Comparison of ENCODE assay signal across 15 mouse cellular contexts in the genomic region with DNA sequence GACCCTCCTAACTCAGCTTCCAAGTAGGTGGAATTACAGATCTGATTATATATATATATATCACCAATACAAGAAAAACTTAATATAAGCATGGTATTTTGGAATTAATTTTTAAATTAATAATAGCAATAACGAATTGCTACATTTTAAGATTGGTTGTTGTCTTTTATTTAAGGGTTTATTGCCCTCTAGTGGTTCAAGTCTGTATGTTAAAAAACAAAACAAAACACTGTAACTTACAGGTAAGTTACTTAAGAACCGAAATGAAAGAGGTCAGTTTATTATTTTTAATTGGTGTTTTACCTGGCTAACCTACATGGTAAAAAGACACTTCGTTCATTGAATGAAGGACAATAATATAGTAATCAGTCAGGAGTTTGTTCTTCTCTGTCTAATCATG. TPM values are rescaled to one million over a fixed set of nuclear protein-coding genes. Genes with fewer than 3 reads are reported as not detected.
A peak's percentile ranks its signal among the peaks of the same experiment; 100 is the strongest.
DNase-seq lines count a peak whose midpoint lies in the region; ATAC-seq and TF ChIP-seq lines count a peak whose summit lies in the region.
"Had no signal": no experiment of that assay in that cellular context is flagged by ENCODE, and none has a peak within 500 bp of the region (broad histone marks: within the 10 kb centered on the region; RNA-seq: fewer than 3 reads in every experiment).

No protein-coding gene starts in this region.

- DNase-seq in gastrocnemius, adult 2 months: no peak
- DNase-seq in gastrocnemius, adult 18-20 months (ENCODE audit: low spot score): no peak
- DNase-seq in liver, postnatal 0 days: no peak
- DNase-seq in liver, embryonic 11.5 days (ENCODE audit: low spot score): no peak
- peak; percentile 59 for DNase-seq in MEL (ENCODE audit: low read depth, low spot score)
- peak; percentile 64 for DNase-seq in induced T-regulatory cell, adult 2 months (ENCODE audit: low read depth)
- DNase-seq in adrenal gland, postnatal 4 days (ENCODE audit: low spot score in 2 of 2): no peak
- DNase-seq in natural killer cell, adult 2 months (ENCODE audit: low spot score in 2 of 2): no peak
- DNase-seq: adrenal gland, postnatal 10 days; cerebellum, adult 11-12 months; heart, postnatal 10 days had no signal

- WGBS in liver, postnatal 0 days (ENCODE audit: insufficient replicate concordance): 71% methylated on average over 3 of the region's 3 CpGs
- 76% methylated on average over 3 of the region's 3 CpGs for WGBS in liver, embryonic 11.5 days

- peak; percentile 57 for TF ChIP-seq CTCF in gastrocnemius, adult 2 months (IDR thresholded peaks at IDR 0.05)
- TF ChIP-seq CTCF in liver, postnatal 0 days (IDR thresholded peaks at IDR 0.05; ENCODE audit: low read depth): peak; percentile 45
- TF ChIP-seq CTCF in MEL (IDR thresholded peaks at IDR 0.05 in 2 of 3, conservative IDR thresholded peaks at IDR 0.05 in 1 of 3; ENCODE audit: control insufficient read depth in 1 of 3, insufficient read depth in 1 of 3, low read depth in 2 of 3, low read length in 3 of 3, poor library complexity in 1 of 3, severe bottlenecking in 1 of 3): peak in 1 of 3 experiments; percentile 44; a peak in 2 of 6 replicates

- no peak overlapping the region for H3K4me2 ChIP-seq in liver, postnatal 0 days (ENCODE audit: low read depth, low read length)
- no peak overlapping the region for H3K4me2 ChIP-seq in liver, embryonic 11.5 days
- H3K4me2 ChIP-seq: embryonic facial prominence, embryonic 15.5 days; lung, embryonic 15.5 days; midbrain, embryonic 12.5 days had no signal

- no peak overlapping the region for H3K9ac ChIP-seq in liver, postnatal 0 days (replicated peaks)
- H3K9ac ChIP-seq in liver, embryonic 11.5 days (ENCODE audit: low read depth, low read length): no peak overlapping the region
- no peak overlapping the region for H3K9ac ChIP-seq in MEL (ENCODE audit: control insufficient read depth, low read depth, low read length, poor library complexity, severe bottlenecking)
- H3K9ac ChIP-seq: embryonic facial prominence, embryonic 15.5 days; lung, embryonic 15.5 days; midbrain, embryonic 12.5 days had no signal

- ATAC-seq in liver, postnatal 0 days: no peak
- no peak for ATAC-seq in liver, embryonic 11.5 days (replicated peaks; ENCODE audit: low FRiP score)
- ATAC-seq: intestine, embryonic 16.5 days had no signal

- intact Hi-C loops in gastrocnemius, adult 2 months (cut with DNase I): loop anchor here (5.0 kb wide), 4 partner anchors 92 to 308 kb away; a partner anchor contains a TSS

- H3K9me3 ChIP-seq in liver, postnatal 0 days (ENCODE audit: low read length): no peaks in the 10 kb centered on the region
- no peaks in the 10 kb centered on the region for H3K9me3 ChIP-seq in liver, embryonic 11.5 days (ENCODE audit: control insufficient read depth, low read length)
- H3K9me3 ChIP-seq in MEL (replicated peaks; ENCODE audit: insufficient read depth, low read length): no peaks in the 10 kb centered on the region
- H3K9me3 ChIP-seq: embryonic facial prominence, embryonic 15.5 days; lung, embryonic 15.5 days; midbrain, embryonic 12.5 days had no signal

- H3K4me1 ChIP-seq in liver, postnatal 0 days (ENCODE audit: insufficient read depth): no peaks in the 10 kb centered on the region; the same call in 1 of the 2 replicates
- peaks cover 3% of the 10 kb centered on the region for H3K4me1 ChIP-seq in liver, embryonic 11.5 days (replicated peaks; ENCODE audit: control insufficient read depth, insufficient read depth, low read length)
- peaks cover 4 to 5% of the 10 kb centered on the region in 2 experiments for H3K4me1 ChIP-seq in MEL (ENCODE audit: control insufficient read depth in 1 of 2, insufficient read depth in 2 of 2, low read length in 2 of 2)

- H3K36me3 ChIP-seq in liver, postnatal 0 days (replicated peaks; ENCODE audit: insufficient read depth, low read length): 0 out of 2 replicates have a peak, but pooled peaks cover 5% of the 10 kb centered on the region
- H3K36me3 ChIP-seq in liver, embryonic 11.5 days (ENCODE audit: control insufficient read depth, insufficient read depth, low read length): peaks cover 3% of the 10 kb centered on the region; the same call in 1 of the 2 replicates
- peaks cover 11 to 13% of the 10 kb centered on the region in 2 experiments for H3K36me3 ChIP-seq in MEL (ENCODE audit: control insufficient read depth in 1 of 2, insufficient read depth in 2 of 2, low read length in 2 of 2)
- H3K36me3 ChIP-seq: lung, embryonic 15.5 days; midbrain, embryonic 12.5 days had no signal

- no peaks in the 10 kb centered on the region for H3K27me3 ChIP-seq in liver, postnatal 0 days (ENCODE audit: insufficient read depth, low read length)
- H3K27me3 ChIP-seq in liver, embryonic 11.5 days (replicated peaks; ENCODE audit: control insufficient read depth, insufficient read depth, low read length): no peaks in the 10 kb centered on the region
- H3K27me3 ChIP-seq in MEL (ENCODE audit: control insufficient read depth in 1 of 2, insufficient read depth in 2 of 2, low read length in 2 of 2): no peaks in the 10 kb centered on the region
- H3K27me3 ChIP-seq: embryonic facial prominence, embryonic 15.5 days; lung, embryonic 15.5 days; midbrain, embryonic 12.5 days had no signal

- TF ChIP-seq EP300 in liver, postnatal 0 days (IDR thresholded peaks at IDR 0.05; ENCODE audit: low read depth): no peak
- TF ChIP-seq EP300 in MEL (IDR thresholded peaks at IDR 0.05; ENCODE audit: low read depth in 1 of 2, low read length in 2 of 2): no peak

- peaks cover 3% of the 10 kb centered on the region; the same call in 1 of the 2 replicates for H3K79me2 ChIP-seq in MEL (ENCODE audit: control insufficient read depth, insufficient read depth, low read length, poor library complexity)

- no peak overlapping the region for H3K4me3 ChIP-seq in gastrocnemius, adult 2 months
- no peak overlapping the region for H3K4me3 ChIP-seq in liver, postnatal 0 days (ENCODE audit: low read depth, low read length)
- H3K4me3 ChIP-seq in liver, embryonic 11.5 days (ENCODE audit: low read depth, low read length): no peak overlapping the region
- no peak overlapping the region for H3K4me3 ChIP-seq in MEL (ENCODE audit: control insufficient read depth in 1 of 2, insufficient read depth in 1 of 2, low read depth in 2 of 2, low read length in 2 of 2)
- H3K4me3 ChIP-seq: embryonic facial prominence, embryonic 15.5 days; lung, embryonic 15.5 days; midbrain, embryonic 12.5 days had no signal

- H3K27ac ChIP-seq in gastrocnemius, adult 2 months: no peak overlapping the region
- H3K27ac ChIP-seq in liver, postnatal 0 days (ENCODE audit: low read depth): no peak overlapping the region
- H3K27ac ChIP-seq in liver, embryonic 11.5 days (ENCODE audit: low read depth, low read length): no peak overlapping the region
- H3K27ac ChIP-seq in MEL (ENCODE audit: control insufficient read depth, low read depth, low read length): no peak overlapping the region
- H3K27ac ChIP-seq: embryonic facial prominence, embryonic 15.5 days; lung, embryonic 15.5 days; midbrain, embryonic 12.5 days had no signal

- TF ChIP-seq POLR2A in MEL (IDR thresholded peaks at IDR 0.05; ENCODE audit: control insufficient read depth in 1 of 2, insufficient read depth in 1 of 2, low read depth in 1 of 2, low read length in 2 of 2, poor library complexity in 1 of 2): no peak

- peak; percentile 47 for TF ChIP-seq RAD21 in MEL (IDR thresholded peaks at IDR 0.05; ENCODE audit: low read depth, low read length)

TF ChIP-seq in MEL, 35 proteins besides CTCF, POLR2A, EP300 and RAD21:
- TF ChIP-seq HCFC1 (IDR thresholded peaks at IDR 0.05; ENCODE audit: low read depth, low read length) (no peak), SMC3 (IDR thresholded peaks at IDR 0.05; ENCODE audit: low read depth, low read length) (peak; percentile 44), TAL1 (IDR thresholded peaks at IDR 0.05; ENCODE audit: low read length) (no peak), ZC3H11A (IDR thresholded peaks at IDR 0.05; ENCODE audit: low read depth, low read length) (0 out of 2 replicates have a peak, but pooled peaks have one; percentile 8)

RNA-seq across cellular contexts. Expression of a gene that starts 3.9 kb away (rescaled TPM):
- total RNA-seq in gastrocnemius, adult 2 months (2021): under 1 TPM in 1 of 2 experiments, not detected in 1; 0.06 TPM
- total RNA-seq in gastrocnemius, adult 18-20 months (2021): under 1 TPM in 1 of 2 experiments, not detected in 1; 0.07 TPM
- polyA plus RNA-seq in liver, postnatal 0 days (2015; fragmentation: Nextera tagmentation; extraction: Ambion mirVana): 3.7 and 3.9 TPM in 2 replicates
- polyA plus RNA-seq in liver, embryonic 11.5 days (2014; fragmentation: Nextera tagmentation; extraction: Ambion mirVana): 21.2 and 21.9 TPM in 2 replicates
- total RNA-seq in MEL (2012; rRNA removed): 17.8 and 23.5 TPM in 2 replicates
- 10 to 100 TPM in 1 of 2 experiments, not detected in 1; 19.9 TPM for polyA plus RNA-seq in MEL (2012; ENCODE audit: insufficient read depth in 1 of 2, insufficient read length in 2 of 2, low read depth in 1 of 2, low replicate concordance in 2 of 2, missing spikeins in 1 of 2)
- total RNA-seq in adrenal gland, postnatal 4 days (2021): 1 to 10 TPM; 4.9 to 5.1 TPM

RNA-seq across cellular contexts. Expression of a gene that starts 4.1 kb away (rescaled TPM):
- 1 to 10 TPM; 2.9 to 3.5 TPM for total RNA-seq in gastrocnemius, adult 2 months (2021)
- total RNA-seq in gastrocnemius, adult 18-20 months (2021): 1 to 10 TPM; 2.7 to 3.2 TPM
- polyA plus RNA-seq in liver, postnatal 0 days (2015; fragmentation: Nextera tagmentation; extraction: Ambion mirVana): 10.2 and 11.5 TPM in 2 replicates
- 30.1 and 33.6 TPM in 2 replicates for polyA plus RNA-seq in liver, embryonic 11.5 days (2014; fragmentation: Nextera tagmentation; extraction: Ambion mirVana)
- 41.6 and 48.4 TPM in 2 replicates for total RNA-seq in MEL (2012; rRNA removed)
- polyA plus RNA-seq in MEL (2012; ENCODE audit: insufficient read depth in 1 of 2, insufficient read length in 2 of 2, low read depth in 1 of 2, low replicate concordance in 2 of 2, missing spikeins in 1 of 2): 10 to 100 TPM in 1 of 2 experiments, not detected in 1; 40.3 TPM
- total RNA-seq in adrenal gland, postnatal 4 days (2021): 10 to 100 TPM; 20.2 to 22.8 TPM

Comparison
In these comparisons a context has a peak if more than half of its experiments do, and no peak if none do; other contexts are left out.
1. DNase-seq: peak in MEL (single experiment) and induced T-regulatory cell, adult 2 months (single experiment); none in gastrocnemius, adult 2 months (single experiment), gastrocnemius, adult 18-20 months (single experiment), liver, postnatal 0 days (single experiment), liver, embryonic 11.5 days (single experiment), adrenal gland, postnatal 4 days (0 of 2) and natural killer cell, adult 2 months (0 of 2).
2. RNA of a gene that starts 3.9 kb away (total RNA-seq): 17.8 to 23.5 TPM in MEL and 4.9 to 5.1 TPM in adrenal gland, postnatal 4 days; 0.07 TPM in gastrocnemius, adult 18-20 months and 0.06 TPM in gastrocnemius, adult 2 months; every median in the first group is over 4 times any median in the second.